ENCODE assay signal across 17 mouse cellular contexts in the genomic region with DNA sequence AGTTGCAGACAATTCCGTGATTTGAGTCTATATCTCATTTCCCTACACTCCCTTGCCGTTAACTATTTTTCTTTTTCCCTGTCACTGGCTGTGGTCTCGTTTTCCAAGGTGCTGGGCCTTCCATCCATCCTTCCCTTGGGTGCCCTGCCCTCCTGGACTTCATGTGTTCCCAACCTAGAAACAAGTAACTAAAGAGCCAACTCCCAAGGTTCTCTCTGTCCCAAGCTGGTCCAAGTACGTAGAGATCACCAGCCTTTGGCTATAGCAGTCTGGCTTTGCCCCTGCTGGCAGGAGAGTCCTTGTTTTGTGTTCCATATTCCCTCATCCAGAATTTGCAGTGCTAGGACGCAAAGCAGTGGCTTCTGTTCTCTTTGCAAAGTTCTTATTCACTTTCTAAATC.
DNase-seq lines count a peak whose midpoint lies in the region; ATAC-seq and TF ChIP-seq lines count a peak whose summit lies in the region.
"Had no signal": no experiment of that assay in that cellular context is flagged by ENCODE, and none has a peak within 500 bp of the region (broad histone marks: within the 10 kb centered on the region; RNA-seq: fewer than 3 reads in every experiment).

No protein-coding gene starts in this region.

- H3K9ac ChIP-seq in hindbrain, embryonic 13.5 days: no peak overlapping the region
- H3K9ac ChIP-seq in hindbrain, embryonic 11.5 days (ENCODE audit: low read depth, low read length): no peak overlapping the region
- H3K9ac ChIP-seq: lung, embryonic 14.5 days had no signal

- WGBS in hindbrain, embryonic 13.5 days: 81% methylated on average over 5 of the region's 5 CpGs
- 83% methylated on average over 5 of the region's 5 CpGs for whole genome bisulfite sequencing in hindbrain, embryonic 11.5 days

- no peaks in the 10 kb centered on the region for H3K27me3 ChIP-seq in hindbrain, embryonic 13.5 days
- no peaks in the 10 kb centered on the region for H3K27me3 ChIP-seq in hindbrain, embryonic 11.5 days (ENCODE audit: control insufficient read depth, insufficient read depth, low read length)
- no peaks in the 10 kb centered on the region for H3K27me3 ChIP-seq in testis, adult 2 months (ENCODE audit: control insufficient read depth, insufficient read depth, low read length)

- ATAC-seq in cerebellum, adult (ENCODE audit: insufficient number of reproducible peaks, low FRiP score, low TSS enrichment): no peak
- ATAC-seq in hindbrain, embryonic 13.5 days (ENCODE audit: low FRiP score): no peak
- ATAC-seq in hindbrain, embryonic 11.5 days (ENCODE audit: low FRiP score): no peak

- H3K9me3 ChIP-seq in hindbrain, embryonic 13.5 days: no peaks in the 10 kb centered on the region
- no peaks in the 10 kb centered on the region for H3K9me3 ChIP-seq in hindbrain, embryonic 11.5 days (ENCODE audit: control insufficient read depth, low read length)

- DNase-seq in cerebellum, adult 11-12 months: peak; percentile 53
- no peak for DNase-seq in hindbrain, embryonic 11.5 days (ENCODE audit: low spot score)
- DNase-seq in testis, postnatal 14 days (ENCODE audit: low spot score): no peak
- DNase-seq in spleen, postnatal 14 days (ENCODE audit: low spot score in 2 of 2): no peak
- DNase-seq in heart, postnatal 10 days: no peak
- DNase-seq: adrenal gland, postnatal 14 days; embryo, embryonic 11 days; kidney, adult 11 months; kidney, postnatal 10 days; lung, embryonic 14.5 days; right cerebral cortex, postnatal 25 days had no signal

- H3K36me3 ChIP-seq in hindbrain, embryonic 13.5 days: no peaks in the 10 kb centered on the region; the same call in 1 of the 2 replicates
- no peaks in the 10 kb centered on the region for H3K36me3 ChIP-seq in hindbrain, embryonic 11.5 days (ENCODE audit: control insufficient read depth, insufficient read depth, low read length)
- H3K36me3 ChIP-seq in testis, adult 2 months (ENCODE audit: control insufficient read depth, insufficient read depth, low read length): no peaks in the 10 kb centered on the region

- no peak for TF ChIP-seq POLR2A in testis, adult 2 months (IDR thresholded peaks at IDR 0.05; ENCODE audit: control insufficient read depth, low read depth, low read length)

- no peak for TF ChIP-seq CTCF in testis, adult 2 months (IDR thresholded peaks at IDR 0.05; ENCODE audit: control insufficient read depth, insufficient read depth, insufficient replicate concordance, low read depth, low read length)

- H3K4me3 ChIP-seq in hindbrain, embryonic 13.5 days: no peak overlapping the region
- H3K4me3 ChIP-seq in hindbrain, embryonic 11.5 days (ENCODE audit: low read depth, low read length): no peak overlapping the region
- H3K4me3 ChIP-seq in testis, adult 2 months (ENCODE audit: control insufficient read depth, low read depth, low read length): no peak overlapping the region
- H3K4me3 ChIP-seq: myocyte had no signal

- intact Hi-C loops in heart, postnatal 10 days (cut with DNase I): no loop called here

- no peak overlapping the region for H3K4me2 ChIP-seq in hindbrain, embryonic 13.5 days
- no peak overlapping the region for H3K4me2 ChIP-seq in hindbrain, embryonic 11.5 days (replicated peaks; ENCODE audit: low read depth, low read length)
- H3K4me2 ChIP-seq: heart, embryonic 11.5 days; liver, embryonic 11.5 days; lung, embryonic 14.5 days had no signal

- peaks cover 74% of the 10 kb centered on the region for H3K4me1 ChIP-seq in hindbrain, embryonic 13.5 days (replicated peaks)
- H3K4me1 ChIP-seq in hindbrain, embryonic 11.5 days (replicated peaks; ENCODE audit: control insufficient read depth, insufficient read depth, low read length): peaks cover 14% of the 10 kb centered on the region
- H3K4me1 ChIP-seq in testis, adult 2 months (ENCODE audit: control insufficient read depth, insufficient read depth, low read length): no peaks in the 10 kb centered on the region; the same call in 1 of the 2 replicates

- peak overlapping the region; percentile 31; the same call in 1 of the 2 replicates for H3K27ac ChIP-seq in hindbrain, embryonic 13.5 days
- no peak overlapping the region for H3K27ac ChIP-seq in hindbrain, embryonic 11.5 days (ENCODE audit: low read depth, low read length)
- peak overlapping the region; percentile 10 for H3K27ac ChIP-seq in testis, adult 2 months (ENCODE audit: control insufficient read depth, insufficient read depth, low read depth, low read length)
